Mouse (Mus musculus): ENCODE results near the gene Jak1. TPM values are rescaled to one million over a fixed set of nuclear protein-coding genes. Genes with fewer than 3 reads are reported as not detected.

Jak1 gene
- total RNA-seq, 2 experiments from 2014 or later = 82.6 to 84.7 TPM

GRCm38 (mm10) chr4:101244257-101245011 lies 20.6 kb downstream of the Jak1 start:
- no peak for ATAC-seq (replicated peaks; ENCODE audit: low FRiP score, low TSS enrichment, poor library complexity, severe bottlenecking)

- ATAC-seq (replicated peaks; ENCODE audit: low FRiP score, low TSS enrichment, poor library complexity, severe bottlenecking) = no peak
Observed at GRCm38 (mm10) chr4:101240875-101241173, 24.3 kb downstream of the Jak1 start.

GRCm38 (mm10) chr4:101240163-101240874 lies 24.8 kb downstream of the Jak1 start:
- ATAC-seq (replicated peaks; ENCODE audit: low FRiP score, low TSS enrichment, poor library complexity, severe bottlenecking) = peak; percentile 19; the same call in 1 of the 2 replicates

- peak; percentile 40; the same call in 1 of the 2 replicates for ATAC-seq (replicated peaks; ENCODE audit: low FRiP score, low TSS enrichment, poor library complexity, severe bottlenecking)
Observed at GRCm38 (mm10) chr4:101239313-101240162, 25.5 kb downstream of the Jak1 start.

- no peak for ATAC-seq (replicated peaks; ENCODE audit: low FRiP score, low TSS enrichment, poor library complexity, severe bottlenecking)
Observed at GRCm38 (mm10) chr4:101238589-101238988, 26.5 kb downstream of the Jak1 start.

- ATAC-seq (replicated peaks; ENCODE audit: low FRiP score, low TSS enrichment, poor library complexity, severe bottlenecking) = no peak
Observed at GRCm38 (mm10) chr4:101236797-101237196, 28.3 kb downstream of the Jak1 start.

GRCm38 (mm10) chr4:101235964-101236363 lies 29.1 kb downstream of the Jak1 start:
- ATAC-seq (replicated peaks; ENCODE audit: low FRiP score, low TSS enrichment, poor library complexity, severe bottlenecking) = peak; percentile 72

GRCm38 (mm10) chr4:101234753-101235152 lies 30.3 kb downstream of the Jak1 start:
- ATAC-seq (replicated peaks; ENCODE audit: low FRiP score, low TSS enrichment, poor library complexity, severe bottlenecking) = no peak

- no peak for ATAC-seq (replicated peaks; ENCODE audit: low FRiP score, low TSS enrichment, poor library complexity, severe bottlenecking)
Observed at GRCm38 (mm10) chr4:101234332-101234731, 30.8 kb downstream of the Jak1 start.

- ATAC-seq (replicated peaks; ENCODE audit: low FRiP score, low TSS enrichment, poor library complexity, severe bottlenecking) = no peak
Observed at GRCm38 (mm10) chr4:101230621-101231020, 34.5 kb downstream of the Jak1 start.

- no peak for ATAC-seq (replicated peaks; ENCODE audit: low FRiP score, low TSS enrichment, poor library complexity, severe bottlenecking)
Observed at GRCm38 (mm10) chr4:101227398-101227797, 37.7 kb downstream of the Jak1 start.

GRCm38 (mm10) chr4:101225984-101226383 lies 39.1 kb downstream of the Jak1 start:
- no peak for ATAC-seq (replicated peaks; ENCODE audit: low FRiP score, low TSS enrichment, poor library complexity, severe bottlenecking)

- ATAC-seq (replicated peaks; ENCODE audit: low FRiP score, low TSS enrichment, poor library complexity, severe bottlenecking) = no peak
Observed at GRCm38 (mm10) chr4:101220946-101221345, 44.1 kb downstream of the Jak1 start.

GRCm38 (mm10) chr4:101219839-101220238 lies 45.2 kb downstream of the Jak1 start:
- ATAC-seq (replicated peaks; ENCODE audit: low FRiP score, low TSS enrichment, poor library complexity, severe bottlenecking) = no peak

- ATAC-seq (replicated peaks; ENCODE audit: low FRiP score, low TSS enrichment, poor library complexity, severe bottlenecking) = peak; percentile 55
Observed at GRCm38 (mm10) chr4:101217026-101217540, 48.0 kb downstream of the Jak1 start.

GRCm38 (mm10) chr4:101216286-101216685 lies 48.8 kb downstream of the Jak1 start:
- ATAC-seq (replicated peaks; ENCODE audit: low FRiP score, low TSS enrichment, poor library complexity, severe bottlenecking) = no peak

GRCm38 (mm10) chr4:101213477-101213876 lies 51.6 kb downstream of the Jak1 start:
- ATAC-seq (replicated peaks; ENCODE audit: low FRiP score, low TSS enrichment, poor library complexity, severe bottlenecking) = no peak

- ATAC-seq (replicated peaks; ENCODE audit: low FRiP score, low TSS enrichment, poor library complexity, severe bottlenecking) = no peak
Observed at GRCm38 (mm10) chr4:101207492-101207891, 57.6 kb downstream of the Jak1 start.

GRCm38 (mm10) chr4:101203518-101203917 lies 61.6 kb downstream of the Jak1 start:
- ATAC-seq (replicated peaks; ENCODE audit: low FRiP score, low TSS enrichment, poor library complexity, severe bottlenecking) = no peak

GRCm38 (mm10) chr4:101202626-101203025 lies 62.5 kb downstream of the Jak1 start:
- ATAC-seq (replicated peaks; ENCODE audit: low FRiP score, low TSS enrichment, poor library complexity, severe bottlenecking) = no peak
